ENCODE assay signal across 11 mouse cellular contexts in genomic region chr3:23937299-23937698, GRCm38 (mm10).
A peak's percentile ranks its signal among the peaks of the same experiment; 100 is the strongest.
DNase-seq lines count a peak whose midpoint lies in the region; ATAC-seq and TF ChIP-seq lines count a peak whose summit lies in the region.
"Had no signal": no experiment of that assay in that cellular context is flagged by ENCODE, and none has a peak within 500 bp of the region (broad histone marks: within the 10 kb centered on the region; RNA-seq: fewer than 3 reads in every experiment).

No protein-coding gene starts in this region.

- H3K27me3 ChIP-seq in limb, embryonic 13.5 days, result no peaks in the 10 kb centered on the region
- no peaks in the 10 kb centered on the region for H3K27me3 ChIP-seq in limb, embryonic 10.5 days (ENCODE audit: low read depth, poor library complexity, severe bottlenecking)
- no peaks in the 10 kb centered on the region for H3K27me3 ChIP-seq in hindbrain, embryonic 16.5 days (replicated peaks; ENCODE audit: control insufficient read depth, insufficient read depth, low read length)
- H3K27me3 ChIP-seq in limb, embryonic 14.5 days (ENCODE audit: control insufficient read depth, insufficient read depth, low read length), result no peaks in the 10 kb centered on the region
- H3K27me3 ChIP-seq: embryonic facial prominence, embryonic 12.5 days; liver, embryonic 15.5 days; Patski had no signal

- peaks cover 4% of the 10 kb centered on the region for H3K4me1 ChIP-seq in limb, embryonic 13.5 days
- no peaks in the 10 kb centered on the region; the same call in 1 of the 2 replicates for H3K4me1 ChIP-seq in limb, embryonic 10.5 days
- H3K4me1 ChIP-seq in hindbrain, embryonic 16.5 days (ENCODE audit: control insufficient read depth, insufficient read depth, low read depth, low read length), result no peaks in the 10 kb centered on the region
- peaks cover 2% of the 10 kb centered on the region; the same call in 1 of the 2 replicates for H3K4me1 ChIP-seq in limb, embryonic 14.5 days (ENCODE audit: control insufficient read depth, insufficient read depth, low read length)
- H3K4me1 ChIP-seq: embryonic facial prominence, embryonic 12.5 days; liver, embryonic 15.5 days had no signal

- H3K36me3 ChIP-seq in limb, embryonic 13.5 days, result no peaks in the 10 kb centered on the region
- H3K36me3 ChIP-seq in limb, embryonic 10.5 days, result no peaks in the 10 kb centered on the region
- H3K36me3 ChIP-seq in hindbrain, embryonic 16.5 days (ENCODE audit: control insufficient read depth, insufficient read depth, low read length), result no peaks in the 10 kb centered on the region
- no peaks in the 10 kb centered on the region for H3K36me3 ChIP-seq in limb, embryonic 14.5 days (ENCODE audit: control insufficient read depth, insufficient read depth, low read length)
- H3K36me3 ChIP-seq: embryonic facial prominence, embryonic 12.5 days; liver, embryonic 15.5 days had no signal

- 24% methylated on average over 5 of the region's 5 CpGs for WGBS in limb, embryonic 13.5 days
- WGBS in limb, embryonic 10.5 days, result 78% methylated on average over 5 of the region's 5 CpGs
- WGBS in hindbrain, embryonic 16.5 days, result 35% methylated on average over 5 of the region's 5 CpGs
- 25% methylated on average over 5 of the region's 5 CpGs for WGBS in limb, embryonic 14.5 days

- no peak overlapping the region for H3K9ac ChIP-seq in limb, embryonic 13.5 days
- no peak overlapping the region for H3K9ac ChIP-seq in hindbrain, embryonic 16.5 days (ENCODE audit: low read depth, low read length)
- no peak overlapping the region for H3K9ac ChIP-seq in limb, embryonic 14.5 days (ENCODE audit: low read depth, low read length, severe bottlenecking)
- H3K9ac ChIP-seq: embryonic facial prominence, embryonic 12.5 days; liver, embryonic 15.5 days had no signal

- no peak for TF ChIP-seq POLR2A in limb, embryonic 14.5 days (IDR thresholded peaks at IDR 0.05; ENCODE audit: borderline replicate concordance, extremely low read depth, insufficient read depth, insufficient read length)

- peak; percentile 51; the same call in 1 of the 2 replicates for ATAC-seq in limb, embryonic 13.5 days (ENCODE audit: low FRiP score, low read depth)
- ATAC-seq in hindbrain, embryonic 16.5 days, result peak; percentile 60; the same call in 1 of the 2 replicates
- peak; percentile 55 for ATAC-seq in limb, embryonic 14.5 days (ENCODE audit: low FRiP score, low read depth)
- ATAC-seq: Patski had no signal

- H3K27ac ChIP-seq in limb, embryonic 13.5 days, result no peak overlapping the region
- H3K27ac ChIP-seq in limb, embryonic 10.5 days, result no peak overlapping the region
- no peak overlapping the region for H3K27ac ChIP-seq in hindbrain, embryonic 16.5 days (ENCODE audit: low read depth, low read length)
- H3K27ac ChIP-seq in limb, embryonic 14.5 days (replicated peaks; ENCODE audit: low read depth, low read length), result no peak overlapping the region
- H3K27ac ChIP-seq: embryonic facial prominence, embryonic 12.5 days; liver, embryonic 15.5 days had no signal

- H3K4me3 ChIP-seq in limb, embryonic 13.5 days, result no peak overlapping the region
- no peak overlapping the region for H3K4me3 ChIP-seq in limb, embryonic 10.5 days
- H3K4me3 ChIP-seq in hindbrain, embryonic 16.5 days (ENCODE audit: low read length), result no peak overlapping the region
- no peak overlapping the region for H3K4me3 ChIP-seq in limb, embryonic 14.5 days (replicated peaks; ENCODE audit: low read length)
- H3K4me3 ChIP-seq: embryonic facial prominence, embryonic 12.5 days; liver, embryonic 15.5 days; myocyte had no signal

- H3K9me3 ChIP-seq in limb, embryonic 13.5 days, result no peaks in the 10 kb centered on the region
- no peaks in the 10 kb centered on the region for H3K9me3 ChIP-seq in limb, embryonic 10.5 days (replicated peaks)
- H3K9me3 ChIP-seq in hindbrain, embryonic 16.5 days (ENCODE audit: control insufficient read depth, low read length), result no peaks in the 10 kb centered on the region
- no peaks in the 10 kb centered on the region for H3K9me3 ChIP-seq in limb, embryonic 14.5 days (ENCODE audit: control insufficient read depth, low read length)
- H3K9me3 ChIP-seq: embryonic facial prominence, embryonic 12.5 days; liver, embryonic 15.5 days had no signal

- peak overlapping the region; percentile 17 for H3K4me2 ChIP-seq in limb, embryonic 13.5 days (replicated peaks)
- no peak overlapping the region for H3K4me2 ChIP-seq in hindbrain, embryonic 16.5 days (ENCODE audit: low read length)
- peak overlapping the region; percentile 33; the same call in 1 of the 2 replicates for H3K4me2 ChIP-seq in limb, embryonic 14.5 days (replicated peaks; ENCODE audit: low read depth, low read length, severe bottlenecking)
- H3K4me2 ChIP-seq: embryonic facial prominence, embryonic 12.5 days; liver, embryonic 15.5 days had no signal

- no peak for DNase-seq in limb, embryonic 10.5 days (ENCODE audit: low spot score)
- DNase-seq in embryo, embryonic 9.5 days (ENCODE audit: extremely low spot score), result peak; percentile 17
- DNase-seq in limb, embryonic 14.5 days (ENCODE audit: low spot score), result peak; percentile 35
- no peak for DNase-seq in left cerebral cortex, adult 8-10 months (ENCODE audit: low spot score in 2 of 2)
- no peak for DNase-seq in thymus, postnatal 0 days (ENCODE audit: low spot score)

Comparison
In these comparisons a context has a peak if more than half of its experiments do, and no peak if none do; other contexts are left out.
1. DNase-seq: peak in embryo, embryonic 9.5 days (single experiment) and limb, embryonic 14.5 days (single experiment); none in limb, embryonic 10.5 days (single experiment), left cerebral cortex, adult 8-10 months (0 of 2) and thymus, postnatal 0 days (single experiment).
2. Peak in every context shown above with its lines, with median percentiles within 50 percentile points of each other: ATAC-seq.